Mouse (Mus musculus) embryonic fibroblast, embryonic 13.5 days (primary cell): ENCODE data around the gene Stxbp5l.

ENCODE experiments used
- CTCF ChIP-seq: IDR thresholded peaks from 2 replicates; pipeline ENCODE4 v1.5.1; 2011; ENCODE audit warnings: mild to moderate bottlenecking, control low read depth, low read length, moderate library complexity, borderline replicate concordance; ENCODE audit not compliant: insufficient read depth
- POLR2A ChIP-seq: IDR thresholded peaks from 2 replicates; pipeline ENCODE4 v1.6.1; 2011; ENCODE audit warnings: low read depth, mild to moderate bottlenecking, control low read depth, low read length, moderate library complexity

DNA sequence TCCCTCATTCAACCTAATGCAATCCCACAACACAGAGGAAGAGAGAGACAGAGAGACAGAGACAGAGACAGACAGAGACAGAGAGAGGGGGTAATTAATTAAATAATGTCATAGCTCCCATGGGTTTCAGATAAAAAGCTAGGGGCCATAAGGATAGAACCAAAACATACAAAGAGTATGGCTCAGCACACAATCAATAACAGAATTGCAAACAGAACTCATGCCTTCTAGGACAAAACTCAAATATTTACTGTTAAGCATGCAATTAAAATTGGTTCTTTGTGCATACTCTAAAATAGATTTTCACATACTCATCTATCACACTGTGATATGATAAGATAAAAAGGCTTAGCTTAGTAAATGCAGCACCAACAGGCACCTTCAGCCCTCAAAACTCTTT lies 5.2 kb upstream of the Stxbp5l start:
- no peak for TF ChIP-seq POLR2A
- TF ChIP-seq CTCF, result no peak
